Mouse (Mus musculus): ENCODE measurements around the gene Ror1. TPM values are rescaled to one million over a fixed set of nuclear protein-coding genes. Genes with fewer than 3 reads are reported as not detected.
A peak's percentile ranks its signal among the peaks of the same experiment; 100 is the strongest.

Ror1 gene
- total RNA-seq, 4 experiments from 2014 or later = 4.5 to 5.9 (median 5.4) TPM

GRCm38 (mm10) chr4:100214324-100215215 is 119.0 kb downstream of the Ror1 start:
- DNase-seq = peak; percentile 24

- no peak for DNase-seq
These were observed 121.0 kb downstream of the Ror1 start for GRCm38 (mm10) chr4:100216587-100216986.

- no peak for DNase-seq
These were observed 123.4 kb downstream of the Ror1 start for GRCm38 (mm10) chr4:100219026-100219425.

GRCm38 (mm10) chr4:100219599-100219998 is 124.0 kb downstream of the Ror1 start:
- no peak for DNase-seq

- no peak for DNase-seq
These were observed 126.6 kb downstream of the Ror1 start for GRCm38 (mm10) chr4:100221978-100222737.

GRCm38 (mm10) chr4:100223532-100223931 is 127.9 kb downstream of the Ror1 start:
- no peak for DNase-seq

- no peak for DNase-seq
These were observed 128.4 kb downstream of the Ror1 start for GRCm38 (mm10) chr4:100223965-100224364.

GRCm38 (mm10) chr4:100226619-100227018 is 131.0 kb downstream of the Ror1 start:
- no peak for DNase-seq

GRCm38 (mm10) chr4:100228106-100228505 is 132.5 kb downstream of the Ror1 start:
- DNase-seq = peak; percentile 62

- no peak for DNase-seq
These were observed 134.7 kb downstream of the Ror1 start for GRCm38 (mm10) chr4:100230245-100230644.

- DNase-seq = no peak
These were observed 135.4 kb downstream of the Ror1 start for GRCm38 (mm10) chr4:100230963-100231362.

- no peak for DNase-seq
These were observed 136.3 kb downstream of the Ror1 start for GRCm38 (mm10) chr4:100231906-100232305.

- DNase-seq = no peak
These were observed 136.9 kb downstream of the Ror1 start for GRCm38 (mm10) chr4:100232541-100232940.

- no peak for DNase-seq
These were observed 138.2 kb downstream of the Ror1 start for GRCm38 (mm10) chr4:100233770-100234169.

- no peak for DNase-seq
These were observed 140.7 kb downstream of the Ror1 start for GRCm38 (mm10) chr4:100236339-100236738.

- no peak for DNase-seq
These were observed 146.6 kb downstream of the Ror1 start for GRCm38 (mm10) chr4:100242061-100242756.

- no peak for DNase-seq
These were observed 148.7 kb downstream of the Ror1 start for GRCm38 (mm10) chr4:100244250-100244649.

- DNase-seq = no peak
These were observed 149.1 kb downstream of the Ror1 start for GRCm38 (mm10) chr4:100244701-100245100.

- DNase-seq = no peak
These were observed 152.2 kb downstream of the Ror1 start for GRCm38 (mm10) chr4:100247826-100248225.

- no peak for DNase-seq
These were observed 152.7 kb downstream of the Ror1 start for GRCm38 (mm10) chr4:100248273-100248672.

- no peak for DNase-seq
These were observed 155.7 kb downstream of the Ror1 start for GRCm38 (mm10) chr4:100251270-100251669.

GRCm38 (mm10) chr4:100252050-100252449 is 156.5 kb downstream of the Ror1 start:
- DNase-seq = no peak

GRCm38 (mm10) chr4:100252646-100253045 is 157.1 kb downstream of the Ror1 start:
- DNase-seq = no peak
